Mouse (Mus musculus) erythroblast, embryonic 14.5 days (primary cell): ENCODE measurements around the gene Pth1r.

ENCODE experiments used
- GATA1 ChIP-seq: IDR thresholded peaks from 2 replicates; pipeline ENCODE4 v1.6.1; 2012; ENCODE audit warnings: low read length, inconsistent platforms, mixed read lengths
- TAL1 ChIP-seq: IDR thresholded peaks from 3 replicates; pipeline ENCODE4 v1.6.1; 2012; ENCODE audit warnings: low read length, inconsistent platforms, mixed read lengths

DNA sequence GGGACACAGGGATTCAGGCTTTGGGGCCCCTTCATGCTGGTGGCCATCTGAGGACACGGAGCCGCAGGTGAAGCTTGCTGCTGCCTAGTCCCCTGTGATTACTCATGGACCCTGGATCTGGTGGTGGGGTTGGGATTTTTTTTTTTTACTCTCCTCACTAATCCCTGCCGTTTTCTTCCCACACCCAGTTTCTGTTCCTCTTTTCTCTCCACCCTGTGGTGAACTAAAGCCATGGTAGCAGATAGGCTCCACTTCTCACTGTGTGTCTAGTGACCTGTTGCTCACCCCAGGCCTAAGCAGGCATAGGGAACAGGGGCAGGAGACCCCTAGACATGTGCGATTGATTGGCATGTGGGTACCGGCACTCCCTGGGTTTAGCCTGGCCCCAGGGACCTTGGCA is 40.2 kb downstream of the Pth1r start:
- TF ChIP-seq GATA1 (no peak), TAL1 (no peak)
